Mouse (Mus musculus) layer of hippocampus, adult 2 months (tissue): ENCODE data around the gene Fam20a. TPM values are rescaled to one million over a fixed set of nuclear protein-coding genes. Genes with fewer than 3 reads are reported as not detected.

Source experiments
- DNase-seq, 2 experiments: peaks; one replicate each; pipeline ENCODE4 v3.0.0; 2022; ENCODE audit warnings: low spot score in 2 of 2
- H3K27ac ChIP-seq: fragments of 200-600 bp; 2 replicates; pipeline ENCODE4 v1.8.1; 2022
- H3K4me3 ChIP-seq: fragments of 200-600 bp; 2 replicates; pipeline ENCODE4 v1.8.1; 2022; ENCODE audit warnings: mild to moderate bottlenecking
- CTCF ChIP-seq: fragments of 200-600 bp; conservative IDR thresholded peaks from 2 replicates; pipeline ENCODE4 v1.8.1; 2022; ENCODE audit warnings: antibody characterized with exemption, mild to moderate bottlenecking, moderate library complexity
- total RNA-seq, 2 experiments: library from RNA; stranded (reverse); gene quantifications; 2 replicates each; pipeline ENCODE4 v1.2.3; 2021

Gene Fam20a
- total RNA-seq, 2 experiments from 2014 or later, result 13.6 to 16.1 TPM

DNA sequence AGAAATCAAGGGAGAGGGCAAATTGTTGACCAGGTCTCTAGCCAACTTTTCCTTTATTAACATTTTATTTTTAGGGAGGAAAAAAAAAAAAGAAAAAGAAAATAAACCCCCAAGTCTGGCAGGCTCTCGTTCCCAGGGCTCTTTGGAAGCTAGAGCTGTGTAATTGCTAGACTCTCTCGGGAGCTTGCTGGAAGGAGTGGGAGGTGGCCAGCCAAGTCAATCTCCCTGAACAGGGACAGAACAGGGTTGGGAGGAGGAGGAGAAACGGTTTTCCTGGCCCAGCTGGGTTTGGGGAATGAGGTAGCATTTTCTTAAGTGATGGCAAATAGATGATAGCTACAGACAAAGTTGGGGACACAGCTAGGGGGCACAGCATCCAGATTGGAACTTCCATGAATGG, 29.3 kb downstream of the Fam20a start:
- DNase-seq, result peak in 1 of 2 experiments; percentile 26
- Histone ChIP-seq H3K27ac (peak overlapping the region; percentile 69), H3K4me3 (no peak overlapping the region)
- TF ChIP-seq CTCF, result no peak

DNA sequence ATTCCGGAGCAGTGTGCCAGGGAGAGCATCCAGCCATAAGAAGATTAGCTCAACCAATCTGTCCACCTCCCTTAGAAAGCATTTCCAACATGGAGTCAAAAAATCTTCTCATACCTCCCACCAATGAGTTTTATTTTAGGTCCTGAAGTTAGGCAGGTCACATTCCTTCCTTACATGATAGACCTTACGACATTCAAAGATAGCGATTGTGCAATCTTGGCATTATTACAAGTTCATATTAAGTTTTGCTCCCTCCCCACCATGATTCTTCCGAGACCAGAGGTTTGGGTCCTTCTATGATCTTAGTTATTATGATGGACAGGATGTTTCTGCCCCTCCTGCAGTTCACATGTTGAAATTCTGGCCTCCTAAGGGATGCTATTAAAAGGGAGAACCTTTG, 32.5 kb downstream of the Fam20a start:
- Histone ChIP-seq H3K27ac (no peak overlapping the region), H3K4me3 (no peak overlapping the region)
- DNase-seq, result no peak
- TF ChIP-seq CTCF, result no peak

- Histone ChIP-seq H3K4me3 (no peak overlapping the region), H3K27ac (no peak overlapping the region)
- no peak for DNase-seq
- TF ChIP-seq CTCF, result no peak
Measured at GRCm38 (mm10) chr11:109682221-109682620, 39.9 kb downstream of the Fam20a start.

DNA sequence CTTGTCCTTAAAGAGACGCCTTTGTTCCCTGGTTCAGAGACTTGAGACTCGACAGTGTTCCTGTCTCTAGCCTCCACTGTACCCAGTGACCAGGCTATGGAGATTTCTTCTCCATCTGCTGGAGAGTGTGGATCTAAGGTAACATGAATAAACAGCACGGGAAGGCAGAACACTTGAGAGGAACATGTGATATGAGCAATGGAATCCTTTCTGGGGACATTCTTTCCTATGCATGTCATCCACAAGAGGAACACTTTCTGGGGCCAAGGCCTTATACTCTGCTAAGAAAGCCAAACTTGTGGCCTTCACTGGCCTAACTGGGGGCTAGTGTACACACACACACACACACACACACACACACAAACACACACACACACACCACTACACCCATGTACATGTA, 40.5 kb downstream of the Fam20a start:
- DNase-seq, result no peak
- Histone ChIP-seq H3K4me3 (no peak overlapping the region), H3K27ac (no peak overlapping the region)
- TF ChIP-seq CTCF, result no peak

GRCm38 (mm10) chr11:109680934-109681333, 41.1 kb downstream of the Fam20a start:
- DNase-seq, result no peak
- no peak for TF ChIP-seq CTCF
- Histone ChIP-seq H3K27ac (no peak overlapping the region), H3K4me3 (no peak overlapping the region)

GRCm38 (mm10) chr11:109678291-109678690, 43.8 kb downstream of the Fam20a start:
- H3K27ac ChIP-seq, result no peak overlapping the region
- DNase-seq, result no peak
- no peak for TF ChIP-seq CTCF
- no peak overlapping the region for H3K4me3 ChIP-seq

DNA sequence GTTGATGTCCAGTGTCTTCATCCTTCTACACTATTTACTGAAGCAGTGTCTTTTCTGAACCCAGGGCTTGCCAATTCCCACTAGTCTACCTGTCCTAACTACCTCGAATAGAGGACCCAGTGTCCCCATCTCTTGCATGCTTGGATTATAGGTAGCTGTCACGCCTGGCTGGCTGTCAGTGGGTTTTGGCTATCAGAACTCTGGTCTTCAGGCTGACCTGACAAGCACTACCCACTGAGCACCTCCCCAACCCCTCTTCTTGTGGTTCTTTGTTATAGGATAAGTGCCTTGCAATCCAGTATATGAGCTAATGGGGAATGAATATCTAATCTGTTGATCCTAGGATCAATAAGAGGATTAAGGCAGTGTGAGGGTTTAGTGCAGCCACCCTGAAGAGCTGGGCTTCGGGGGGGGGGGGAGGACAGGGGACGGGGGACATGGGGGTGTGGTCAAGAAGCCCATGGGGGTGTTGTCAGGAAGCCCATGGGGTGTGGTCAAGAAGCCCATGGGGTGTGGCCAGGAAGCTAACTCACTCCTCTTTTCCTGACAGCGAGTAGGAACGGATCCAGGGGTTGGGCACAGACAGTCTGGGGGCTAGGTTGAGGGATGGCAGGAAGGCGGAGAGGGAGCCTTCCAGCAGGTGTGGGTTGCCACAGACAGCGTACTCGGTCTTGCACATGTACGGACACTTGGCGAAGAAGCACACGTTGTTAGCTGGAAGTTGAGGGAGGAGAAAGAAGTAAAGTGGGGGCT, 45.3 kb downstream of the Fam20a start:
- Histone ChIP-seq H3K27ac (no peak overlapping the region), H3K4me3 (no peak overlapping the region)
- DNase-seq, result no peak
- TF ChIP-seq CTCF, result no peak

DNA sequence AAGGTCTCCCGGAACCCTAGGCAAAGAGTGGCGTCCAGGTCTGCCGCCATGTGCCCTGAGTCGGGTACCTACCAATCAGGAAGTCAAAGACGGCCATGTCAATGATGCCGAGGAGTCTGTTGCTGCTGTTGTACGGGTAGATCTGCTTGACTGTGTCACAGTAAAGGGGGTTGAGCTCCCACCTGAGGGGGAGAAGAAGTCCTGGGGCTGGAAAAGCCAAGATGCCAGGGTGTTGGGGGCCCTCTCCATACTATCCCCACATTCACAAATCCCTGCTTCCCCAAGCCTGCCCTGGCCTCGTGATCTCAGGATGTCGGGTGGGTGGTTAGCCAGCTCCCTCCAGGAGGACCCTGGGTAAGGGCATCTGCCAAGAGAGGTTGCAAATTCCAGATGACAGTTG, 46.3 kb downstream of the Fam20a start:
- Histone ChIP-seq H3K4me3 (no peak overlapping the region), H3K27ac (no peak overlapping the region)
- TF ChIP-seq CTCF, result no peak
- no peak for DNase-seq

- TF ChIP-seq CTCF, result no peak
- Histone ChIP-seq H3K4me3 (no peak overlapping the region), H3K27ac (no peak overlapping the region)
- DNase-seq, result no peak
Measured at GRCm38 (mm10) chr11:109675208-109675607, 46.9 kb downstream of the Fam20a start.

DNA sequence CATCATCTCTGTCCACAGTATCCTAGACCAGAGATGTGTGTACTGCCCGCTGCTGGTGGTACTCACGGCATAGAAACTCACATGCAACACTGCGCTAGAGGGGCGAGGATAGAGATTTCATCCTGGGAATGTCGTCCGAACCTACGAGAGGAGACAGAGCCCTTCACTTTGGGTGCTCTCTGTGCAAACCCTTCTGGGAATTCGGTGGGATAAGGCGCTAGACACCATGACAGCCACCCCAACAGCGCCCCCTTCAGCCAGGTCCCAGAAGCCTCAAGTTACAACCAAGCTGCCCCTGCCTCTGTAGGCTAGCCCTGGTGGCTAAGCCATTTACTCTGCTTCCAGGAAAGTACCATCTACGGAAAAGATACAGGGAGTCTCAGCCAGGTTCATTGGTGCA, 47.5 kb downstream of the Fam20a start:
- Histone ChIP-seq H3K27ac (no peak overlapping the region), H3K4me3 (no peak overlapping the region)
- DNase-seq, result no peak
- TF ChIP-seq CTCF, result peak; percentile 37

DNA sequence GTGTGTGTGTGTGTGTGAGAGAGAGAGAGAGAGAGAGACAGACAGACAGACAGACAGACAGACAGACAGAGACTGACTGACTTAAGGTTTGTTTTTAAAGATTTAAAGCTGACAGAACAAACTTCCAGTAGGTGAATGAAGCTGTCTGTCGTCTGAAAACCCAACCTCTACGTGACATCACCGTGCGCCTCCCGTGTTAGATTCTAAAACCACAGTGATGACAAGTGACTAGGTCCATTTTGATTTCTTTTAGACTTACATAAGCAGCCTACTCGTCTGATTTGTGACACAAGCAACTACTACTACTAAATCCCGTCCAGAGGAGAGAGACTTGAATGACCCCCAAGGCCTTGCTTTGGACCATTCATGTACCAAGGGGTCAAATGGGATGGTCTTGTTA, 48.3 kb downstream of the Fam20a start:
- Histone ChIP-seq H3K27ac (no peak overlapping the region), H3K4me3 (no peak overlapping the region)
- TF ChIP-seq CTCF, result no peak
- DNase-seq, result no peak

DNA sequence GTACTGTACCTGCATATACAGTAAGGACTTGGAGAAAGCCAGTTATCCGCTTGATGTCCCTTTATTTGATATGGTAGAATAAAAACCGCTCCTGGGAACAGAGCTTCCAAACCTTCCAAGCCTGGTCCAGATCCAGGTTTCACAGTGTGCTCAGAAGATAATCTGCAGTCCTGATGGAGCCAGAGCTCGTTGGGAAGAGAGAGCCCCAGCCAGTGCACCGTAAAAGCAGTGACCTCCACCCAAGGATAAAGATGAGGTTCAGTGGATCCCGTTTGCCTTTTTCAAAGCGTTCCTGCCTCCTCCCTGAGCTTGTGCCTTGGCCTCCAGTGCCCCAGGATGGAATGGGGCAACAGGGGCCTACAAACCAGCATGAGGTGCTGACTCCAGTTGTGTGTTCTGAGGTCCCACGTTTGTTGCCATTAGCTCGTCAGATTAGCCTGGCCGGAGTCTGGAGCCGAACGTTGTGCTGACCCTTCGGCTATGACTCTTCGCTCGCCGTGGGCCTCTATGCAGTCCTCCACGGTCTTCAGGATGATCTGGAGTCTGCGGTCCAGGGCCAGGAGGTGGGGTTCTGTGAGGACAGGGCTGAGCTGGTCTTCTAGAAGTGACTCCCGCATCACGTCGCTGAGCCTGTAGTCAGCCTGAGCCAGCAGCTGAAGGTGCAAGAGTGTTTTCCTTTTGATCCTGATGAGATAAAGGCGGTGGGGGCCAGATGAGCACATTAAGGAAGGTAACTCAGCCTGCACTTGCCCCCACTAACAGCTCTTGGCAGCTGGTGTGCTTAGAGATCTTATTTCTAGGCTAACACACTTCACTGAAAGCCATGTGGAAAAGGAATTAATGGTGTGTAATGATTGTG, 49.0 kb downstream of the Fam20a start:
- no peak for TF ChIP-seq CTCF
- DNase-seq, result no peak
- H3K4me3 ChIP-seq, result no peak overlapping the region
- H3K27ac ChIP-seq, result no peak overlapping the region

- no peak for DNase-seq
- TF ChIP-seq CTCF, result no peak
- Histone ChIP-seq H3K27ac (no peak overlapping the region), H3K4me3 (no peak overlapping the region)
Measured at GRCm38 (mm10) chr11:109672396-109672795, 49.7 kb downstream of the Fam20a start.

GRCm38 (mm10) chr11:109672021-109672324, 50.1 kb downstream of the Fam20a start:
- no peak for TF ChIP-seq CTCF
- no peak for DNase-seq
- Histone ChIP-seq H3K4me3 (no peak overlapping the region), H3K27ac (no peak overlapping the region)
